Mouse (Mus musculus) liver, embryonic 13.5 days (tissue): ENCODE measurements around the gene Adam11. TPM values are rescaled to one million over a fixed set of nuclear protein-coding genes. Genes with fewer than 3 reads are reported as not detected.

ENCODE experiments used
- ATAC-seq: fragments of 200-750 bp; cut with Nextera tagmentation; 2 replicates; pipeline ENCODE4 v1.8.0; 2017; ENCODE audit warnings: low read depth, mild to moderate bottlenecking, moderate number of reproducible peaks, moderate library complexity
- DNase-seq: peaks from one replicate; pipeline ENCODE4 v3.0.0; 2022
- H3K27ac ChIP-seq: fragments of 300-500 bp; sonication (generic); 2 replicates; pipeline ENCODE4 v1.5.1; 2015; ENCODE audit warnings: moderate library complexity, mild to moderate bottlenecking, inconsistent platforms
- H3K27me3 ChIP-seq: fragments of 300-500 bp; sonication (generic); 2 replicates; pipeline ENCODE4 v1.6.1; 2015; ENCODE audit warnings: mild to moderate bottlenecking, inconsistent platforms
- H3K36me3 ChIP-seq: fragments of 300-500 bp; sonication (generic); 2 replicates; pipeline ENCODE4 v1.6.1; 2015; ENCODE audit warnings: mild to moderate bottlenecking, inconsistent platforms
- H3K4me1 ChIP-seq: fragments of 300-500 bp; sonication (generic); replicated peaks from 2 replicates; pipeline ENCODE4 v1.6.1; 2015; ENCODE audit warnings: inconsistent platforms
- H3K4me2 ChIP-seq: fragments of 300-500 bp; sonication (generic); 2 replicates; pipeline ENCODE4 v1.6.1; 2015; ENCODE audit warnings: inconsistent platforms, mild to moderate bottlenecking, moderate library complexity
- H3K4me3 ChIP-seq: fragments of 300-500 bp; sonication (generic); replicated peaks from 2 replicates; pipeline ENCODE4 v1.5.1; 2015; ENCODE audit warnings: mild to moderate bottlenecking, inconsistent platforms
- H3K9ac ChIP-seq: fragments of 300-500 bp; sonication (generic); 2 replicates; pipeline ENCODE4 v1.6.1; 2015; ENCODE audit warnings: mild to moderate bottlenecking, inconsistent platforms
- H3K9me3 ChIP-seq: fragments of 300-500 bp; sonication (generic); replicated peaks from 2 replicates; pipeline ENCODE4 v1.6.1; 2016; ENCODE audit warnings: inconsistent platforms
- WGBS: fragments of 180-500 bp; shearing (Covaris S2); methylation state at CpG from one replicate; pipeline ENCODE4 v1.1.7; 2015; ENCODE audit not compliant: insufficient replicate concordance; 5-methylcytosine and 5-hydroxymethylcytosine counted together
- polyA plus RNA-seq: library from polyadenylated mRNA; unstranded; fragments of >200 nt; fragmentation: Nextera tagmentation; extraction: Ambion mirVana; gene quantifications from 2 replicates; pipeline ENCODE4 v1.2.1, GENCODE M21; 2015

The Adam11 gene
- polyA plus RNA-seq, 1 experiment from 2014 or later: 0.28 TPM

- no peak overlapping the region for H3K27ac ChIP-seq
- no peak for DNase-seq
- peaks cover 11% of the 10 kb centered on the region for H3K4me1 ChIP-seq
- no peak overlapping the region for H3K9ac ChIP-seq
- no peak overlapping the region for H3K4me2 ChIP-seq
- H3K4me3 ChIP-seq: no peak overlapping the region
- no peaks in the 10 kb centered on the region for H3K36me3 ChIP-seq
- 57% methylated on average over 8 of the region's 8 CpGs for WGBS
- H3K27me3 ChIP-seq: peaks cover 37% of the 10 kb centered on the region
- ATAC-seq: no peak
- H3K9me3 ChIP-seq: no peaks in the 10 kb centered on the region
These were observed 17.9 kb downstream of the Adam11 start for GRCm38 (mm10) chr11:102779081-102779638.

- Histone ChIP-seq H3K27ac (no peak overlapping the region), H3K4me1 (peaks cover 5% of the 10 kb centered on the region), H3K4me2 (no peak overlapping the region), H3K36me3 (no peaks in the 10 kb centered on the region), H3K9me3 (no peaks in the 10 kb centered on the region), H3K9ac (no peak overlapping the region), H3K4me3 (no peak overlapping the region), H3K27me3 (peaks cover 34% of the 10 kb centered on the region)
- 38% methylated on average over 7 of the region's 7 CpGs for WGBS
- no peak for ATAC-seq
- DNase-seq: no peak
These were observed 18.6 kb downstream of the Adam11 start for GRCm38 (mm10) chr11:102779824-102780223.

- Histone ChIP-seq H3K36me3 (no peaks in the 10 kb centered on the region), H3K9me3 (no peaks in the 10 kb centered on the region), H3K27me3 (peaks cover 30% of the 10 kb centered on the region), H3K9ac (no peak overlapping the region), H3K27ac (no peak overlapping the region), H3K4me2 (no peak overlapping the region), H3K4me3 (no peak overlapping the region), H3K4me1 (peaks cover 2% of the 10 kb centered on the region)
- WGBS: 28% methylated on average over 11 of the region's 11 CpGs
- DNase-seq (no peak), ATAC-seq (no peak)
These were observed 19.2 kb downstream of the Adam11 start for GRCm38 (mm10) chr11:102780271-102780985.

- DNase-seq (no peak), ATAC-seq (no peak)
- peaks cover 24% of the 10 kb centered on the region for H3K27me3 ChIP-seq
- H3K4me1 ChIP-seq: peaks cover 2% of the 10 kb centered on the region
- no peak overlapping the region for H3K4me2 ChIP-seq
- no peaks in the 10 kb centered on the region for H3K36me3 ChIP-seq
- 50% methylated on average over 10 of the region's 10 CpGs for WGBS
- H3K9me3 ChIP-seq: no peaks in the 10 kb centered on the region
- H3K27ac ChIP-seq: no peak overlapping the region
- H3K9ac ChIP-seq: no peak overlapping the region
- H3K4me3 ChIP-seq: no peak overlapping the region
These were observed 19.7 kb downstream of the Adam11 start for GRCm38 (mm10) chr11:102780986-102781351.

- no peak overlapping the region for H3K27ac ChIP-seq
- no peak for ATAC-seq
These were observed 20.3 kb downstream of the Adam11 start for GRCm38 (mm10) chr11:102781523-102781922.

GRCm38 (mm10) chr11:102783443-102783842 lies 22.2 kb downstream of the Adam11 start:
- H3K4me2 ChIP-seq: no peak overlapping the region
- H3K9ac ChIP-seq: no peak overlapping the region
- no peaks in the 10 kb centered on the region for H3K36me3 ChIP-seq
- 68% methylated on average over 7 of the region's 7 CpGs for WGBS
- no peak for DNase-seq
- no peak overlapping the region for H3K27ac ChIP-seq
- peaks cover 9% of the 10 kb centered on the region for H3K27me3 ChIP-seq
- H3K4me3 ChIP-seq: no peak overlapping the region
- ATAC-seq: no peak
- peaks cover 2% of the 10 kb centered on the region for H3K4me1 ChIP-seq
- no peaks in the 10 kb centered on the region for H3K9me3 ChIP-seq

More at GRCm38 (mm10) chr11:102781523-102781922, 20.3 kb downstream of the Adam11 start:
- Histone ChIP-seq H3K9ac (no peak overlapping the region), H3K9me3 (no peaks in the 10 kb centered on the region), H3K4me2 (no peak overlapping the region), H3K36me3 (no peaks in the 10 kb centered on the region), H3K4me1 (peaks cover 2% of the 10 kb centered on the region), H3K27me3 (peaks cover 20% of the 10 kb centered on the region), H3K4me3 (no peak overlapping the region)
- WGBS: 64% methylated on average over 4 of the region's 4 CpGs
- DNase-seq: no peak

- H3K4me1 ChIP-seq: no peaks in the 10 kb centered on the region
- WGBS: 61% methylated on average over 5 of the region's 5 CpGs
- no peak overlapping the region for H3K4me3 ChIP-seq
- DNase-seq (no peak), ATAC-seq (no peak)
- H3K9me3 ChIP-seq: no peaks in the 10 kb centered on the region
- no peak overlapping the region for H3K4me2 ChIP-seq
- no peak overlapping the region for H3K27ac ChIP-seq
- H3K9ac ChIP-seq: no peak overlapping the region
- peaks cover 5% of the 10 kb centered on the region; the same call in 1 of the 2 replicates for H3K27me3 ChIP-seq
- H3K36me3 ChIP-seq: no peaks in the 10 kb centered on the region
These were observed 26.5 kb downstream of the Adam11 start for GRCm38 (mm10) chr11:102787688-102788177.

GRCm38 (mm10) chr11:102791682-102792445 lies 30.6 kb downstream of the Adam11 start:
- no peaks in the 10 kb centered on the region for H3K4me1 ChIP-seq
- H3K9me3 ChIP-seq: no peaks in the 10 kb centered on the region
- H3K4me2 ChIP-seq: no peak overlapping the region
- DNase-seq (no peak), ATAC-seq (no peak)
- 46% methylated on average over 14 of the region's 14 CpGs for WGBS
- H3K27me3 ChIP-seq: no peaks in the 10 kb centered on the region
- H3K9ac ChIP-seq: no peak overlapping the region
- H3K36me3 ChIP-seq: no peaks in the 10 kb centered on the region
- no peak overlapping the region for H3K4me3 ChIP-seq
- H3K27ac ChIP-seq: no peak overlapping the region

- DNase-seq (no peak), ATAC-seq (no peak)
- Histone ChIP-seq H3K9me3 (no peaks in the 10 kb centered on the region), H3K36me3 (no peaks in the 10 kb centered on the region), H3K4me2 (no peak overlapping the region), H3K27ac (no peak overlapping the region), H3K27me3 (no peaks in the 10 kb centered on the region), H3K4me1 (no peaks in the 10 kb centered on the region), H3K4me3 (no peak overlapping the region), H3K9ac (no peak overlapping the region)
- 62% methylated on average over 8 of the region's 8 CpGs for WGBS
These were observed 32.9 kb downstream of the Adam11 start for GRCm38 (mm10) chr11:102794157-102794556.

- no peak overlapping the region for H3K4me3 ChIP-seq
- H3K36me3 ChIP-seq: no peaks in the 10 kb centered on the region
- DNase-seq: no peak
- no peak for ATAC-seq
- H3K9me3 ChIP-seq: no peaks in the 10 kb centered on the region
- no peak overlapping the region for H3K4me2 ChIP-seq
- 69% methylated on average over 5 of the region's 5 CpGs for WGBS
- H3K9ac ChIP-seq: no peak overlapping the region
- no peaks in the 10 kb centered on the region for H3K4me1 ChIP-seq
- no peaks in the 10 kb centered on the region for H3K27me3 ChIP-seq
- no peak overlapping the region for H3K27ac ChIP-seq
These were observed 42.2 kb downstream of the Adam11 start for GRCm38 (mm10) chr11:102803453-102803852.

GRCm38 (mm10) chr11:102808246-102808645 lies 47.0 kb downstream of the Adam11 start:
- DNase-seq (no peak), ATAC-seq (no peak)
- Histone ChIP-seq H3K9me3 (no peaks in the 10 kb centered on the region), H3K4me1 (no peaks in the 10 kb centered on the region), H3K36me3 (no peaks in the 10 kb centered on the region), H3K9ac (no peak overlapping the region), H3K4me3 (no peak overlapping the region), H3K4me2 (no peak overlapping the region), H3K27ac (no peak overlapping the region), H3K27me3 (no peaks in the 10 kb centered on the region)
- 34% methylated on average over 5 of the region's 5 CpGs for WGBS
